Mouse (Mus musculus) spleen, adult 2 months (tissue): Measurements from ENCODE around the gene Topors.

Source experiments
- CTCF ChIP-seq: fragments of 200-500 bp; IDR thresholded peaks from 2 replicates; pipeline ENCODE4 v1.5.1; 2011; ENCODE audit warnings: mild to moderate bottlenecking, inconsistent platforms; ENCODE audit not compliant: insufficient read depth, insufficient read length, insufficient replicate concordance; ENCODE audit errors: extremely low read depth
- POLR2A ChIP-seq: fragments of 200-500 bp; IDR thresholded peaks from 2 replicates; pipeline ENCODE4 v1.6.1; 2011; ENCODE audit warnings: low read depth, low read length, inconsistent platforms

DNA sequence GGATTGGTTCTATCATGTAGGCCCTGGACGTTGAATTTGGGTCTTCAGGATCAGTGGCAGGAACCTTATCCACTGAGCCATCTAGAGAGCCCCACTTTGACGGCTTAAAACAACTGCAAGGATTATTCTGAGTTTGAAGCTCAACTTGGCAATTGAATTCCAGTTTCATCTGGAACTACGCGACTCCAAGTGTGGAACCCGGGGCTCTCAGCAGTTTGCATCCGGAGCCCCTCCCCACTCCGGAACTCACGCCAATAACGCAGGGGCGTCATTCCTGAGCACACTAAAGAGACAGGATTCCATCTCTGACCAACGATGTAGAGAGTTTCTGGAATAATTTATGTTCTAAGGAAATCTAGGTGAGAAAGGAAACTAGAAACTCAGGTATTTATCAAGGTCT lies 42.5 kb downstream of the Topors start:
- TF ChIP-seq CTCF (no peak), POLR2A (no peak)
